Mouse (Mus musculus) kidney, postnatal 14 days (tissue): ENCODE measurements around the gene Ralb.
A peak's percentile ranks its signal among the peaks of the same experiment; 100 is the strongest.

Experiments used
- DNase-seq: peaks from one replicate; pipeline ENCODE4 v3.0.0; 2022; ENCODE audit warnings: mixed read lengths

The Ralb gene

GRCm38 (mm10) chr1:119523369-119523768 is 18.8 kb upstream of the Ralb start:
- no peak for DNase-seq

GRCm38 (mm10) chr1:119522726-119523125 is 18.1 kb upstream of the Ralb start:
- DNase-seq: peak; percentile 76

- no peak for DNase-seq
Measured at GRCm38 (mm10) chr1:119521681-119522080, 17.1 kb upstream of the Ralb start.

- DNase-seq: no peak
Measured at GRCm38 (mm10) chr1:119521029-119521428, 16.4 kb upstream of the Ralb start.

- no peak for DNase-seq
Measured at GRCm38 (mm10) chr1:119519286-119519685, 14.7 kb upstream of the Ralb start.

- DNase-seq: no peak
Measured at GRCm38 (mm10) chr1:119518786-119519185, 14.2 kb upstream of the Ralb start.

- DNase-seq: peak; percentile 50
Measured at GRCm38 (mm10) chr1:119518060-119518459, 13.5 kb upstream of the Ralb start.

GRCm38 (mm10) chr1:119510857-119511256 is 6.3 kb upstream of the Ralb start:
- peak; percentile 69 for DNase-seq

- DNase-seq: no peak
Measured at GRCm38 (mm10) chr1:119510409-119510808, 5.8 kb upstream of the Ralb start.

- DNase-seq: no peak
Measured at GRCm38 (mm10) chr1:119509474-119509873, 4.9 kb upstream of the Ralb start.

- DNase-seq: peak; percentile 74
Measured at GRCm38 (mm10) chr1:119508548-119508947, 4.0 kb upstream of the Ralb start.

GRCm38 (mm10) chr1:119505951-119506350 is 1.4 kb upstream of the Ralb start:
- no peak for DNase-seq

GRCm38 (mm10) chr1:119503808-119504207 is 786 bp downstream of the Ralb start:
- DNase-seq: no peak

- no peak for DNase-seq
Measured at GRCm38 (mm10) chr1:119503181-119503580, 1.4 kb downstream of the Ralb start.

- DNase-seq: no peak
Measured at GRCm38 (mm10) chr1:119502729-119503128, 1.9 kb downstream of the Ralb start.

GRCm38 (mm10) chr1:119501881-119502280 is 2.7 kb downstream of the Ralb start:
- DNase-seq: no peak

GRCm38 (mm10) chr1:119499456-119499855 is 5.1 kb downstream of the Ralb start:
- DNase-seq: no peak

GRCm38 (mm10) chr1:119498536-119499231 is 5.9 kb downstream of the Ralb start:
- DNase-seq: peak; percentile 46

- no peak for DNase-seq
Measured at GRCm38 (mm10) chr1:119497346-119498004, 7.1 kb downstream of the Ralb start.

GRCm38 (mm10) chr1:119495396-119495775 is 9.2 kb downstream of the Ralb start:
- DNase-seq: peak; percentile 67

- DNase-seq: no peak
Measured at GRCm38 (mm10) chr1:119494712-119495395, 9.7 kb downstream of the Ralb start.

GRCm38 (mm10) chr1:119494024-119494711 is 10.4 kb downstream of the Ralb start:
- DNase-seq: peak; percentile 54

GRCm38 (mm10) chr1:119492505-119492904 is 12.1 kb downstream of the Ralb start:
- DNase-seq: no peak
